Mouse (Mus musculus): ENCODE results near the gene Gnai3. TPM values are rescaled to one million over a fixed set of nuclear protein-coding genes. Genes with fewer than 3 reads are reported as not detected.
A peak's percentile ranks its signal among the peaks of the same experiment; 100 is the strongest.

The Gnai3 gene
- polyA plus RNA-seq, 1 experiment from 2014 or later, result 146 TPM

DNA sequence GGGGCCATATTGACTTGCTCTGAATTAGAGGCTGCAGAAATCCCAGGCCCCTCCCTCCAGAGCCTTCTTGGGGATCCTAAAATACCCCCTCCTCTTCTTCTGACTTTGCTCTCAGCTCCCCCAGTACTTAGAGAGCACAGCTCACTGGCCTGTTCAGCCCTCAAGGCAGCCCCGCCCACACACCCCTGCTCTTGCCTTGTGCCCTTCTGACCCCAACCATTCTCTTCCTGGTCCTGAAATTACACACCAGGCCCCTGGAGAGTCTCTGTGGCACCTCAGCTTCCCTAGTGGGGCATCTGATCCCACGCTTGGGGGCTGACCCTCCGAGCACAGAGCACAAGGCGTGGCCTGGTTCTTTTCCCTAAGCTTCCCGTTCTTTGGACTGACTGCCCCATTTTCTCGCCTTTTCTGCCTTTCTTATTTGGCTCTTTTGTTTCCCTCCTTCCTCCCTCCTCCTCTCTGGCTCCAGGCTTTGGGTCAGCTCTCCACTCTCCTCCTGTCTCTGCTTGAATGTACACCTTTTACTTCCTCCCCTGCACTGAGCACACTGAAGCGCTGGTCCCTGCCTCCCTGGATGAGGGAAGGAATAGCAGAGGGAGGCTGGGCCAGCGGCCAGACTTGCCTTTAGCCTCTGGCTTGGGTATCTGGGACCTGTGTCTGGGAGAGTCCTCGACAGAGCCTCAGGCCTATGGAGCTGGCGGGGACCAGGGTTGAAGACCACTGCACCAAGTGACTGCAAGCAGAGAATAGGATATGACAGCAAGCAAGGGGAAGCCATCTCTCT lies 19.8 kb upstream of the Gnai3 start:
- no peak for DNase-seq (ENCODE audit: low spot score)
- Histone ChIP-seq H3K9me3 (ENCODE audit: control insufficient read depth, low read length) (no peaks in the 10 kb centered on the region), H3K4me3 (ENCODE audit: low read depth, low read length) (no peak overlapping the region), H3K27me3 (replicated peaks; ENCODE audit: control insufficient read depth, insufficient read depth, low read length) (no peaks in the 10 kb centered on the region), H3K4me2 (no peak overlapping the region), H3K9ac (ENCODE audit: low read depth, low read length) (no peak overlapping the region), H3K27ac (ENCODE audit: low read depth, low read length) (no peak overlapping the region), H3K4me1 (replicated peaks; ENCODE audit: control insufficient read depth, insufficient read depth, low read length) (no peaks in the 10 kb centered on the region), H3K36me3 (ENCODE audit: control insufficient read depth, insufficient read depth, low read length) (no peaks in the 10 kb centered on the region)
- 57% methylated on average over 10 of the region's 10 CpGs for WGBS
- no peak for ATAC-seq (replicated peaks; ENCODE audit: low FRiP score)

DNA sequence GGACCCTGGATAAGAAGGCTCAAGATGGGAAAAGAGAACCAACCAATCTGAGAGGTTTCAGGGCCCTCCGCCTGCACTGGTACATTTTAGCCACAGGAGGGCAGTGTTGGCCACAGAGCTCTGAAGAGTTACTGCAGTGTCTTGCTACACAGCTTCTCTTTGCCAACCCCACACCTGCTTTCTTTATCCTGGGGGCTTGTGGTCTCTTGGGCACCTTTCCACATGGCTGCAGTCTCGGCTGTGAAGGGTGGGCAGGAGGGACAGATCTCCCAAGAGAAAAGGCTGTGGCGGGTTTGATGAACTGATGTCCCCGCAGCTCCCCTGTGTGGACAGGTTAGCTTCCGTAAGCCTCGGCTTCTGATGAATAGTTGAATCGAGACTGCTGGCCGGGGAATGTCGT lies 18.9 kb upstream of the Gnai3 start:
- DNase-seq (ENCODE audit: low spot score) (peak; percentile 73), ATAC-seq (replicated peaks; ENCODE audit: low FRiP score) (peak; percentile 56; the same call in 1 of the 2 replicates)
- no peaks in the 10 kb centered on the region for H3K9me3 ChIP-seq (ENCODE audit: control insufficient read depth, low read length)
- H3K4me3 ChIP-seq (ENCODE audit: low read depth, low read length), result 0 out of 2 replicates have a peak overlapping the region, but pooled peaks have one; percentile 5
- H3K9ac ChIP-seq (ENCODE audit: low read depth, low read length), result no peak overlapping the region
- H3K4me1 ChIP-seq (replicated peaks; ENCODE audit: control insufficient read depth, insufficient read depth, low read length), result no peaks in the 10 kb centered on the region
- H3K27me3 ChIP-seq (replicated peaks; ENCODE audit: control insufficient read depth, insufficient read depth, low read length), result no peaks in the 10 kb centered on the region
- H3K27ac ChIP-seq (ENCODE audit: low read depth, low read length), result no peak overlapping the region
- H3K4me2 ChIP-seq, result no peak overlapping the region
- WGBS, result 34% methylated on average over 9 of the region's 9 CpGs
- H3K36me3 ChIP-seq (ENCODE audit: control insufficient read depth, insufficient read depth, low read length), result no peaks in the 10 kb centered on the region

DNA sequence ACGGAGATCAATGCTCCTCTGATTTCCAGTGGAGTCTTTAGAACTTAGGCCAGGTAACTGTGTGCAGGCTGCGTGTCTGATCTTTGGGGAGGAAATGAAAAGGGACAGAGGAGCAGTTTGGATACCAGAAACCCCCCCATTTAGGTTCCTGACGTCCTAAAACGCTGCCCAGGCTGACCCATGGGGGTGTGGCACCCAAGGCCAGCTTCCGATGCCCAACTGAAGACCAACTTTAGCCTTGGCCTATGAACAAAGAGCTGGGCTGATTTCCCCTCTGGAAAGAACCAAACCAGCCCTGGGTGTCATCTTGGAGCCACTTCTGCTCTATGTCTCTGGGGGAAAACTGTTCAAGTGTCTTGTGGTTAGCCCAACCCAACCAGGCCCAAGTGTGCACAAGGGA lies 18.1 kb upstream of the Gnai3 start:
- no peaks in the 10 kb centered on the region for H3K27me3 ChIP-seq (replicated peaks; ENCODE audit: control insufficient read depth, insufficient read depth, low read length)
- no peak overlapping the region for H3K4me3 ChIP-seq (ENCODE audit: low read depth, low read length)
- WGBS, result 64% methylated on average over 5 of the region's 5 CpGs
- ATAC-seq (replicated peaks; ENCODE audit: low FRiP score) (no peak), DNase-seq (ENCODE audit: low spot score) (no peak)
- no peak overlapping the region for H3K4me2 ChIP-seq
- H3K9me3 ChIP-seq (ENCODE audit: control insufficient read depth, low read length), result no peaks in the 10 kb centered on the region
- no peaks in the 10 kb centered on the region for H3K4me1 ChIP-seq (replicated peaks; ENCODE audit: control insufficient read depth, insufficient read depth, low read length)
- no peak overlapping the region for H3K9ac ChIP-seq (ENCODE audit: low read depth, low read length)
- H3K27ac ChIP-seq (ENCODE audit: low read depth, low read length), result no peak overlapping the region
- H3K36me3 ChIP-seq (ENCODE audit: control insufficient read depth, insufficient read depth, low read length), result no peaks in the 10 kb centered on the region

DNA sequence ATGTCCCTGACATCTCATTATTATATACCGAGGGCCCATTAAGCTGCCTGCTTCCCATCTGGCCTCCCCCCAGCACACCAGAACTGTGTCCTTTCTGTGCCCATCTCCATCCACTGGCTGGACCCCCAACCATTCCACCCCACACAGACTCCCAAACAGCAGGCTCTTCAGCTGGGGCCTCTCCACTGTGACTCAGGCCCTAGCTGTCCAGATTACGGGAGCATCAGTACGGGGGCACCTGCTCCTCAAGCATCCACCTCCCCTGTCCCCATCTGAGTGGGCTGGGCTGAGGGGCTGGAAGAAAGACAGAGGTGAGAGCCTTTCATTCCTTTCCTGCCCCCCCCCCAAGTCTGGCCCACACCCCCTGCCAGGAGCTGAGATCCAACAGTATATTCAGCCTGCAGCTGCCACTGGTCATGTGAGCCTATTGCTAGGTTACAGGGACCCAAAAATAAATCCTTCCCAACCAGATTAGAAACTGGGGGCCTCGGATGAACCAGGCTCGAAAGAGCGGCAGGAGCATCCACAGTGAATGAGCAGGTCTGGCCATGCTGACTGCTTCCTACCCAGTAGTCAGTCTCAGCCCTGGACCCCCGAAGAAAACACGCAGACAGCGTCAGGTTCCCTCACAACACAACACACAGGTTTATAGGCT lies 12.6 kb upstream of the Gnai3 start:
- H3K9me3 ChIP-seq (ENCODE audit: control insufficient read depth, low read length), result no peaks in the 10 kb centered on the region
- no peak overlapping the region for H3K27ac ChIP-seq (ENCODE audit: low read depth, low read length)
- no peak overlapping the region for H3K4me2 ChIP-seq
- ATAC-seq (replicated peaks; ENCODE audit: low FRiP score) (no peak), DNase-seq (ENCODE audit: low spot score) (no peak)
- no peak overlapping the region for H3K4me3 ChIP-seq (ENCODE audit: low read depth, low read length)
- no peaks in the 10 kb centered on the region for H3K4me1 ChIP-seq (replicated peaks; ENCODE audit: control insufficient read depth, insufficient read depth, low read length)
- H3K36me3 ChIP-seq (ENCODE audit: control insufficient read depth, insufficient read depth, low read length), result no peaks in the 10 kb centered on the region
- 62% methylated on average over 9 of the region's 9 CpGs for WGBS
- no peak overlapping the region for H3K9ac ChIP-seq (ENCODE audit: low read depth, low read length)
- H3K27me3 ChIP-seq (replicated peaks; ENCODE audit: control insufficient read depth, insufficient read depth, low read length), result no peaks in the 10 kb centered on the region

DNA sequence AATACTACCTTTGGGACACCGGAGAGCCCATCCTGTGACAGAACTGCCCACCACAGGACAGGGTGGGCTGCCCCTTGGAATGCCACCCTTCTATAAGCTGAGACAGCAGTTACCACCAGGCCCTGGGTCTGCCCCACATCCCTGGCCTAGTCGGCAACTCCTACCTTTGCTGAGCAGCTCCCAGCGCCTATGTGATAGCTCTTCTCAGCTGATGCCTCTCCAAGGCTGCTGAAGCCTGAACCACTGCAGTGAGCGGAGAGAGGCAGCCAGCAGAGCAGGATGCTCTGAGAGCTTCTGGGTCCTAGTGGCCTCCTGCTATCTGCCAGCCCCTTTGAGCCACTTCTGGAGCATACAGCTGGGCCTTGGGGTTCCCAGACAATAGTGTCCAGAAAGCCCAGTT lies 8.7 kb upstream of the Gnai3 start, which contains the start of gene Gpr61:
Gene Gpr61, minus strand, starts transcription at position 227 of the 400 bp plus-strand sequence.
- DNase-seq (ENCODE audit: low spot score) (no peak), ATAC-seq (replicated peaks; ENCODE audit: low FRiP score) (no peak)
- Histone ChIP-seq H3K4me1 (replicated peaks; ENCODE audit: control insufficient read depth, insufficient read depth, low read length) (no peaks in the 10 kb centered on the region), H3K36me3 (ENCODE audit: control insufficient read depth, insufficient read depth, low read length) (no peaks in the 10 kb centered on the region), H3K9ac (ENCODE audit: low read depth, low read length) (no peak within 1 kb of the TSS), H3K4me2 (no peak within 1 kb of the TSS), H3K9me3 (ENCODE audit: control insufficient read depth, low read length) (no peaks in the 10 kb centered on the region), H3K4me3 (ENCODE audit: low read depth, low read length) (no peak within 1 kb of the TSS), H3K27ac (ENCODE audit: low read depth, low read length) (no peak within 1 kb of the TSS), H3K27me3 (replicated peaks; ENCODE audit: control insufficient read depth, insufficient read depth, low read length) (no peaks in the 10 kb centered on the region)
- 52% methylated on average over 4 of the region's 4 CpGs for WGBS

DNA sequence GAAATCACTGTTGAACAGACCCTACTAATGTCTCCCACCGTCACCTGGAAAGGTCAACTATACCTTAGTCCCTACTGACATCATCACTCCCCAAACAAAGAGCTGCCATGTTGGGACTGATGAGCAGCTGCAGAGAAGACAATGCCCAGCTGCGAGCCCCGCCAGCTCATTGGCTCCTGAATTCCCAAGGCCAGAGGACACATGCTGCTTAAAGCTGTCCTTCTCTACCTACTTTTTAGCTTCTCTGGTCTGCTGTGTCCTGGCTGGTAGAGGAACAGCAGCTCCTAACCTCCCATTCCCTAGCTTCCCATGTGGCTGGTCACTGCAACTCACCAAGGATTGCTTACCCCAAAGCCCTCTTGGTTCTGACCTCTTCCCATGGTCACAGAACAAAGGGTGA lies 6.3 kb upstream of the Gnai3 start:
- Histone ChIP-seq H3K9me3 (ENCODE audit: control insufficient read depth, low read length) (no peaks in the 10 kb centered on the region), H3K4me3 (ENCODE audit: low read depth, low read length) (no peak overlapping the region), H3K4me1 (replicated peaks; ENCODE audit: control insufficient read depth, insufficient read depth, low read length) (peaks cover 7% of the 10 kb centered on the region), H3K9ac (ENCODE audit: low read depth, low read length) (no peak overlapping the region), H3K4me2 (no peak overlapping the region), H3K27me3 (replicated peaks; ENCODE audit: control insufficient read depth, insufficient read depth, low read length) (no peaks in the 10 kb centered on the region), H3K36me3 (ENCODE audit: control insufficient read depth, insufficient read depth, low read length) (no peaks in the 10 kb centered on the region), H3K27ac (ENCODE audit: low read depth, low read length) (no peak overlapping the region)
- ATAC-seq (replicated peaks; ENCODE audit: low FRiP score), result no peak
- DNase-seq (ENCODE audit: low spot score), result no peak
- 83% methylated on average over 3 of the region's 3 CpGs for WGBS

DNA sequence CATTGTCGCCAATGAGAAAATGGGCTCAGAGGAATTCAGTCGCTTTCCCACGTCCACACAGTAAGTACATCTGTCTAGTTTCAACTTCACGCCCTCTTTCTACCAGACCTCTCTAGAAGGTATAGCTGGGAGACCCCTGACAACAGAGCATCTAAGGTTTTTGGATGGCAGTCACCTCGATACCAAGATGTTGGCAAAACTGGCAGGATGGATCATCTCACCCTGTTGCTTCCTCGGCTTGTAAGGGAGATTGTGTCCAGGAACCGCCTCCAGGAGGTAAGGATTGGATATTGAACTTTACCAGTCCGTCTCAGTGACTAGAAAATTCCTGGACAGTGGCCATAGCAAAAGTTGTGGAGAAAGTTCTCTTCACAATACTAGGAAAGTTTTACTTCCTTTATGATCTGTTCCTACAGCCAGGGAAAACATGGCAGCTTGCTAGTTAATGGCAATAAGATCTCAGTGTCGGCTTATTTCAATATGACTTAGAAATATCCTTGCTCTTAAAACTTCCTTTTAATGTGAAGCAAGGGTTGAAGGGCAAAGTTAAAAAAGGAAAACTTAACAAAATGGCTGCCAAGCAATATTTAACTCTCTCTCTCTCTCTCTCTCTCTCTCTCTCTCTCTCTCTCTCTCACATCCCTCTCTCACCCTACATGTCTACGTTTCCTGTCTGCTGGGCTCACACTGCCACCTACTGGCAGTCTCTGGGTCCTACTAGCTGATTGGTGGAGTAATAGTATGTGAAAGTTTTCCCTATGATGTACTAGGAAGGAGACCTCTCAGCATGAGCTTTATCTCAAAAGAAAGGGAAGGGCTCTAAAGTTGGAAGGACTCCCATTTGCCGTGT lies 1.7 kb upstream of the Gnai3 start:
- H3K4me2 ChIP-seq, result peak overlapping the region; percentile 29
- 65% methylated on average over 11 of the region's 11 CpGs for WGBS

DNA sequence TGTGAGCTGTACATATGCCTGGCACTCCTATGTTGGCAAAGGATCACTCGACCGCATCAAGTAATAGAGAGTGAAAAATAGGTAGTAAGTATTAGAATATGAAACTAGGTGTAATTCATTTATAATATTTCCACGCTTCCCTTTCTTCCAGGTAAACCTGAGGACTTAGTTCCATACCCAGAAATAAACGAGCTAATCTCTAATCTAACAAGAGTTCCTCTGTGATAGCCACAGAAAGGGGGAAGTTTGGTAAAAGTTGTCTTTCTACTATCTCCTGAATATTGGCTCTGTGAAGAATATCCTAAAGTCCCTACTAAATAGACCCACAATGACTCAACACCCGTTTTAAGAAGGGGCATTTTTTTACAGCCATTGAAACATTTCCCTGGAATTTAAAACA lies 725 bp upstream of the Gnai3 start:
- ATAC-seq (replicated peaks; ENCODE audit: low FRiP score) (no peak), DNase-seq (ENCODE audit: low spot score) (no peak)
- peak overlapping the region; percentile 80 for H3K4me2 ChIP-seq
- H3K9ac ChIP-seq (ENCODE audit: low read depth, low read length), result peak overlapping the region; percentile 97
- no peaks in the 10 kb centered on the region for H3K27me3 ChIP-seq (replicated peaks; ENCODE audit: control insufficient read depth, insufficient read depth, low read length)
- peak overlapping the region; percentile 99 for H3K4me3 ChIP-seq (ENCODE audit: low read depth, low read length)
- H3K27ac ChIP-seq (ENCODE audit: low read depth, low read length), result peak overlapping the region; percentile 95
- H3K4me1 ChIP-seq (replicated peaks; ENCODE audit: control insufficient read depth, insufficient read depth, low read length), result peaks cover 19% of the 10 kb centered on the region
- H3K36me3 ChIP-seq (ENCODE audit: control insufficient read depth, insufficient read depth, low read length), result no peaks in the 10 kb centered on the region
- 36% methylated on average over 5 of the region's 5 CpGs for WGBS
- no peaks in the 10 kb centered on the region for H3K9me3 ChIP-seq (ENCODE audit: control insufficient read depth, low read length)

More for the DNA sequence above, 1.7 kb upstream of the Gnai3 start:
- H3K9me3 ChIP-seq (ENCODE audit: control insufficient read depth, low read length), result no peaks in the 10 kb centered on the region
- peak; percentile 76 for DNase-seq (ENCODE audit: low spot score)
- H3K4me3 ChIP-seq (ENCODE audit: low read depth, low read length), result no peak overlapping the region
- H3K36me3 ChIP-seq (ENCODE audit: control insufficient read depth, insufficient read depth, low read length), result no peaks in the 10 kb centered on the region
- no peaks in the 10 kb centered on the region for H3K27me3 ChIP-seq (replicated peaks; ENCODE audit: control insufficient read depth, insufficient read depth, low read length)
- ATAC-seq (replicated peaks; ENCODE audit: low FRiP score), result peak; percentile 53
- H3K4me1 ChIP-seq (replicated peaks; ENCODE audit: control insufficient read depth, insufficient read depth, low read length), result peaks cover 19% of the 10 kb centered on the region
- 0 out of 2 replicates have a peak overlapping the region, but pooled peaks have one; percentile 34 for H3K9ac ChIP-seq (ENCODE audit: low read depth, low read length)
- no peak overlapping the region; the same call in 1 of the 2 replicates for H3K27ac ChIP-seq (ENCODE audit: low read depth, low read length)

All from liver, embryonic 11.5 days (tissue).